Comparison of ENCODE assay signal across 8 mouse cellular contexts in the genomic region with DNA sequence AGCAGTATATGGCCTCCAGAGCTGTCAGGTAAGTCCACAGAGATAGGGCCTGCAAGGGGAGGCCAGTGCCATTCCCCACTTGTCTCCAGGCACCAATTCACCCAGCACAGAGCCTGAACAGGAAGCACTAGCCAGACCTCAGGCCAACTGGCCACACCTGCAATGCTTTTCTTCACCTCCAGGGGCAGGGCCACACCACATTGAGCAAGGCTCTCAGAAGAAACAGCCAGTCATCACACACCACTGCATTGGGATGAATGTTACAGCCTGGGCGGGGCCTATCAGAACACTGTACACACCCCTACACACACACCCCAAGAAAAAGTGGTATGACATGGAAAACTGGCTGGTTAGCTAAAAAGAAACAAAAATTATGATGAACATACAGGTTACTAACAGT. TPM values are rescaled to one million over a fixed set of nuclear protein-coding genes. Genes with fewer than 3 reads are reported as not detected.
A peak's percentile ranks its signal among the peaks of the same experiment; 100 is the strongest.
DNase-seq lines count a peak whose midpoint lies in the region; ATAC-seq and TF ChIP-seq lines count a peak whose summit lies in the region.

No protein-coding gene starts in this region.

- H3K4me3 ChIP-seq in cortical plate, adult 2 months (ENCODE audit: insufficient read depth, low read length), result no peak overlapping the region
- H3K4me3 ChIP-seq in liver, embryonic 11.5 days (ENCODE audit: low read depth, low read length), result no peak overlapping the region

- peak; percentile 69 for ATAC-seq in liver, embryonic 11.5 days (replicated peaks; ENCODE audit: low FRiP score)

- no peak overlapping the region for H3K27ac ChIP-seq in cortical plate, adult 2 months (ENCODE audit: insufficient read depth, low read length)
- no peak overlapping the region for H3K27ac ChIP-seq in liver, embryonic 11.5 days (ENCODE audit: low read depth, low read length)

- no peak overlapping the region for H3K9ac ChIP-seq in liver, embryonic 11.5 days (ENCODE audit: low read depth, low read length)

- no peaks in the 10 kb centered on the region for H3K9me3 ChIP-seq in liver, embryonic 11.5 days (ENCODE audit: control insufficient read depth, low read length)

- peak; percentile 54 for TF ChIP-seq CTCF in cortical plate, adult 2 months (IDR thresholded peaks at IDR 0.05; ENCODE audit: extremely low read depth, insufficient read depth, low read length)

- no peak for TF ChIP-seq POLR2A in cortical plate, adult 2 months (IDR thresholded peaks at IDR 0.05; ENCODE audit: extremely low read depth, insufficient read depth, low read length)

- H3K36me3 ChIP-seq in liver, embryonic 11.5 days (ENCODE audit: control insufficient read depth, insufficient read depth, low read length), result no peaks in the 10 kb centered on the region

- H3K4me2 ChIP-seq in liver, embryonic 11.5 days, result no peak overlapping the region

- peak; percentile 31 for DNase-seq in adrenal gland, postnatal 10 days
- no peak for DNase-seq in adrenal gland, adult 8-10 months
- peak; percentile 46 to 47 for DNase-seq in lung, adult 18-20 months
- DNase-seq in lung, postnatal 14 days, result no peak
- peak; percentile 49 for DNase-seq in liver, embryonic 11.5 days (ENCODE audit: low spot score)
- DNase-seq in spleen, postnatal 14 days (ENCODE audit: low spot score in 2 of 2), result peak; percentile 16 to 31
- DNase-seq in right cerebral cortex, adult 2 months (ENCODE audit: low spot score in 2 of 2), result no peak

- peaks cover 4% of the 10 kb centered on the region; the same call in 1 of the 2 replicates for H3K4me1 ChIP-seq in cortical plate, adult 2 months (ENCODE audit: control insufficient read depth, insufficient read depth, low read length)
- H3K4me1 ChIP-seq in liver, embryonic 11.5 days (replicated peaks; ENCODE audit: control insufficient read depth, insufficient read depth, low read length), result no peaks in the 10 kb centered on the region

- H3K27me3 ChIP-seq in liver, embryonic 11.5 days (replicated peaks; ENCODE audit: control insufficient read depth, insufficient read depth, low read length), result no peaks in the 10 kb centered on the region

- WGBS in liver, embryonic 11.5 days, result 59% methylated on average over 1 of the region's 1 CpGs

RNA-seq across cellular contexts. Expression of a gene that starts 42.3 kb away (rescaled TPM):
- total RNA-seq in adrenal gland, postnatal 10 days (2021), result 1 to 10 TPM; 4.2 to 6.3 TPM
- total RNA-seq in adrenal gland, adult 8-10 months (2022), result 10 to 100 TPM in 1 of 4 experiments, 1 to 10 TPM in 3; 4.2 to 12.7 (median 8.0) TPM
- polyA plus RNA-seq in cortical plate, adult 2 months (2012; rRNA removed), result 66.0 and 66.6 TPM in 2 replicates
- polyA plus RNA-seq in liver, embryonic 11.5 days (2014; fragmentation: Nextera tagmentation; extraction: Ambion mirVana), result 2.7 and 3.0 TPM in 2 replicates

Comparison
In these comparisons a context has a peak if more than half of its experiments do, and no peak if none do; other contexts are left out.
1. DNase-seq: peak in adrenal gland, postnatal 10 days (single experiment), lung, adult 18-20 months (2 of 2), liver, embryonic 11.5 days (single experiment) and spleen, postnatal 14 days (2 of 2); none in adrenal gland, adult 8-10 months (single experiment), lung, postnatal 14 days (single experiment) and right cerebral cortex, adult 2 months (0 of 2).